Mouse (Mus musculus) limb, embryonic 14.5 days (tissue): ENCODE data around the gene Acoxl. TPM values are rescaled to one million over a fixed set of nuclear protein-coding genes. Genes with fewer than 3 reads are reported as not detected.

Experiments
- ATAC-seq: fragments of 200-750 bp; cut with Nextera tagmentation; 2 replicates; pipeline ENCODE4 v1.8.0; 2017; ENCODE audit warnings: low read depth, moderate number of reproducible peaks, moderate TSS enrichment; ENCODE audit not compliant: low FRiP score
- DNase-seq: peaks from one replicate; pipeline ENCODE4 v3.0.0-alpha.2; 2015; ENCODE audit warnings: low spot score
- H3K27ac ChIP-seq: fragments of 300-500 bp; sonication (generic); replicated peaks from 2 replicates; pipeline ENCODE4 v1.5.1; 2014; ENCODE audit warnings: low read depth, mild to moderate bottlenecking, low read length, moderate library complexity, mixed read lengths
- H3K27me3 ChIP-seq: fragments of 300-500 bp; sonication (generic); 2 replicates; pipeline ENCODE4 v1.6.1; 2014; ENCODE audit warnings: low read length, mixed read lengths; ENCODE audit not compliant: control insufficient read depth, insufficient read depth
- H3K36me3 ChIP-seq: fragments of 300-500 bp; sonication (generic); 2 replicates; pipeline ENCODE4 v1.6.1; 2014; ENCODE audit warnings: mild to moderate bottlenecking, low read length, moderate library complexity, mixed read lengths; ENCODE audit not compliant: control insufficient read depth, insufficient read depth
- H3K4me1 ChIP-seq: fragments of 300-500 bp; sonication (generic); 2 replicates; pipeline ENCODE4 v1.6.1; 2014; ENCODE audit warnings: antibody characterized with exemption, low read length, mixed read lengths; ENCODE audit not compliant: control insufficient read depth, insufficient read depth
- H3K4me2 ChIP-seq: fragments of 300-500 bp; sonication (generic); replicated peaks from 2 replicates; pipeline ENCODE4 v1.6.1; 2014; ENCODE audit warnings: low read depth, mild to moderate bottlenecking, low read length, moderate library complexity; ENCODE audit not compliant: severe bottlenecking
- H3K4me3 ChIP-seq: fragments of 300-500 bp; sonication (generic); replicated peaks from 2 replicates; pipeline ENCODE4 v1.5.1; 2014; ENCODE audit warnings: low read length
- H3K9ac ChIP-seq: fragments of 300-500 bp; sonication (generic); 2 replicates; pipeline ENCODE4 v1.6.1; 2014; ENCODE audit warnings: mild to moderate bottlenecking, low read depth, low read length, moderate library complexity; ENCODE audit not compliant: severe bottlenecking
- H3K9me3 ChIP-seq: fragments of 300-500 bp; sonication (generic); 2 replicates; pipeline ENCODE4 v1.6.1; 2016; ENCODE audit warnings: low read length; ENCODE audit not compliant: control insufficient read depth
- POLR2A ChIP-seq: fragments of 200-500 bp; IDR thresholded peaks from 2 replicates; pipeline ENCODE4 v1.8.0; 2012; ENCODE audit warnings: inconsistent platforms, mild to moderate bottlenecking, moderate library complexity, borderline replicate concordance; ENCODE audit not compliant: insufficient read depth, insufficient read length; ENCODE audit errors: extremely low read depth
- WGBS: fragments of 180-500 bp; shearing (Covaris S2); extraction: QIAGEN DNeasy Blood & Tissue Kit; methylation state at CpG from one replicate; pipeline ENCODE4 v1.1.7; 2014; 5-methylcytosine and 5-hydroxymethylcytosine counted together
- polyA plus RNA-seq, 2 experiments: library from polyadenylated mRNA; depleted of rRNA in 1 of 2; stranded (reverse) in 1 of 2; unstranded in 1 of 2; fragments of >200 nt; fragmentation: Nextera tagmentation in 1 of 2; extraction: Ambion mirVana in 1 of 2; gene quantifications; 2 replicates each; pipeline versions ENCODE4 v1.2.1 to v1.2.3; 2012 to 2014

Gene Acoxl
- polyA plus RNA-seq, 2 experiments: 0.13 TPM; not detected in 1

DNA sequence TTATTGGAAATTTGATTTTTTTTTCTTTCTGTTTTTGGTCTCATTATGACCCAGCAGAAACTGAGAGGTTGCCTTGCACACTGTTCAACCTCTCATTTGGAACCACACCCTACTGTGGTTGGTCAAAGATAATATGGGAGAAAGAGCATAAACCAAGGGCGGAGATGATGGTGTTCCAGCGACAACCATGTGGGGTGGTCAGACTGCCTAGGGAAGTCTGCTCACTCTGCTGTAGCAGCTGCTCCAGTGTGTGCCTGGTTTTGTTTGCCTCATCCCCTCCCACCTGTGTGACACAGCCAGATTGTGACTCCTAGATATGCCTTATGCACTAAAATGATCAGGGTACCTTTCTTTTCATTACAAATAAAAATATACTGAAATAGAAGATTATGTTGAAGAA is 130.3 kb downstream of the Acoxl start:
- TF ChIP-seq POLR2A: no peak
- no peak overlapping the region for H3K4me2 ChIP-seq
- H3K9ac ChIP-seq: no peak overlapping the region
- DNase-seq (no peak), ATAC-seq (no peak)
- H3K4me3 ChIP-seq: no peak overlapping the region
- H3K27me3 ChIP-seq: no peaks in the 10 kb centered on the region
- no peaks in the 10 kb centered on the region for H3K9me3 ChIP-seq
- no peaks in the 10 kb centered on the region for H3K36me3 ChIP-seq
- no peak overlapping the region for H3K27ac ChIP-seq
- no peaks in the 10 kb centered on the region for H3K4me1 ChIP-seq
- 93% methylated on average over 2 of the region's 2 CpGs for WGBS

DNA sequence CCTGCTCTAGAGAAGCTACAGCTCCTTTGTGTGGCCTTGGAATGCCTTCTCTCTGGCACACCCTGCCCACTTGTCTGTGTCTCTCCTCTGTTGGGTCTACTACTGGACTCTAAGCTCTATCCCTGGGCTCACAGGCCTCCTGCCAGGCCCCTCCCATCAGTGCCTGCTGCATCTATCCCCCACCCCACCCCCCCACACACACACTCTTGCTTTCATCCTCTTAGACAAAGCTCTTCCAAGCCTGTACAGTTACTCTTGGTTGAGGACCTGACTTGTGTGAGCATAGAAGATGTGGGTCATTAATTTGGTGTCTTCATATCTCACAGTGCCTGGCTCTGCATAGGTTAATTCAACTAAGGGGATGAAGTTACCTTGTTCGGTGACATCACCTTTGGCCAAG is 137.6 kb downstream of the Acoxl start:
- H3K9me3 ChIP-seq: no peaks in the 10 kb centered on the region
- H3K4me1 ChIP-seq: peaks cover 8% of the 10 kb centered on the region; the same call in 1 of the 2 replicates
- 78% methylated on average over 1 of the region's 1 CpGs for WGBS
- H3K27ac ChIP-seq: no peak overlapping the region
- DNase-seq: no peak
- H3K27me3 ChIP-seq: no peaks in the 10 kb centered on the region; the same call in 1 of the 2 replicates
- TF ChIP-seq POLR2A: no peak
- no peak overlapping the region for H3K4me2 ChIP-seq
- no peak overlapping the region for H3K4me3 ChIP-seq
- no peaks in the 10 kb centered on the region for H3K36me3 ChIP-seq
- no peak overlapping the region for H3K9ac ChIP-seq
- no peak for ATAC-seq

DNA sequence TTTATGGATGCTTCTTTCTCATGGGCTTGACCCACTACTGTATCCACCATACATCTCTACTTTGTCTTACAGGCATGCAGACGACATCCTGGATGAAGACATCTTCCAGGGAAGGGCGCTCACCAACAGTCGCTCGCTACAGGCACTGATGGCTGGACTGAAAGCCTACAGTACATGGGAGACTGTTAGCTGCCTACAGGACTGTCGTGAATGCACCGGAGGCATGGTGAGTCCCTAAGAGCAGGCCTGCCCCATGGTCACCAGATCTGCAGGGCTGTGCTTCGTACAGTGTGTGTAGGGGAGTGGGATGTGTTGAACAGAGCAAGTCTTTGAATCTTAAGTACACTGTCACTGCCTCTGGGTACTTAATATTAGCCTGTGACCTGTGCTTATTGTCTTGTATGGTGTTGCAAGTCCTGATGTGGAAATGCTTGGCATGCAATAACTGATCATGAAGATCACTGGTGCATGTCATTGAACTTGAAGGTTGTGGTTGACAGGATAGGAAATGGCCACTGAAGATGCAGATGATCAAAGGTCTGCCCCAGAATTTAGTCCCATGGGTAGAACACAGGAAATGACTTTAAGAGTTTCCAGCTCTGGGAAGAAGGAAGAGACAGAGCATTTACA is 140.0 kb downstream of the Acoxl start:
- no peak overlapping the region for H3K27ac ChIP-seq
- no peaks in the 10 kb centered on the region for H3K36me3 ChIP-seq
- H3K4me1 ChIP-seq: peaks cover 8% of the 10 kb centered on the region; the same call in 1 of the 2 replicates
- H3K9ac ChIP-seq: no peak overlapping the region
- no peaks in the 10 kb centered on the region for H3K9me3 ChIP-seq
- DNase-seq (no peak), ATAC-seq (no peak)
- no peaks in the 10 kb centered on the region; the same call in 1 of the 2 replicates for H3K27me3 ChIP-seq
- 88% methylated on average over 7 of the region's 7 CpGs for WGBS
- no peak overlapping the region for H3K4me2 ChIP-seq
- H3K4me3 ChIP-seq: no peak overlapping the region
- TF ChIP-seq POLR2A: no peak

DNA sequence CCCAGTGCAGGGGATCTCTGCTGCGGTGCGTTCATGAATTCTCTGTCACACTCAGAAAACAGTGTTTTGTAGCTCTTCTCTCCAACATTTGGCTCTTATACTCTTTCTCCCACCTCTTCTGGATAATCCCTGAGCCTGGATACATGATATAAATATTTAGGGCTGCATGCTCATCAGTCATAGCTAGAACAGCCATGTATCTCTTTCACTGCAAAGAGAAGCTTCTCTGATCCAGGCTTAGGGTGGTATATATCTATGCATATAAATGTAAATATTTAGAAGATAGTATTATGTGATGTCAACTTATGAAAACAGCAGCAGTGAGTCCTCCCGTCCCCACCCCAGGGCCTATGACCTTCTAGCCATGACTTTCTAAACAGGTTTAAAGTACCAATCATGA is 143.9 kb downstream of the Acoxl start:
- Histone ChIP-seq H3K27ac (no peak overlapping the region), H3K27me3 (no peaks in the 10 kb centered on the region; the same call in 1 of the 2 replicates), H3K36me3 (no peaks in the 10 kb centered on the region), H3K9ac (no peak overlapping the region), H3K4me3 (no peak overlapping the region), H3K4me2 (no peak overlapping the region), H3K4me1 (no peaks in the 10 kb centered on the region; the same call in 1 of the 2 replicates), H3K9me3 (no peaks in the 10 kb centered on the region)
- ATAC-seq (no peak), DNase-seq (no peak)
- 94% methylated on average over 3 of the region's 3 CpGs for WGBS
- no peak for TF ChIP-seq POLR2A

DNA sequence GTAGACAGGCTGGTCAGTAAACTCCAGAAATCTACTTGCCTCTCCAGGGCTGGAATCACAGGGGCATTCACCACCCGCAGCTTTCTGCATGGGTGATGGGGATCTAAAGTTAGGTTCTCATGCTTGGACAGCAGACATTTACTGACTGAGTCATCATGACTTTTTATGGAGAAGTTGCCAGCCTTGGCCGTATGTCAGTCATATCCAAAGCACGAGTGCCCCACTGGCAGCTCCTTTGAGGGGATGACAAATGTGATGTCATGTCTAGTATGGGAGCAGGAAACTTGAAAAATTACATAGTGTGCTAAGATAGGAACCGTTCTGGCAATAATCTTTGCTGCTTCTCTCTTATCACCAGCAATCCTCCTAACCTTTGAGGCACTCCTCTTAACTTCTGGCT is 144.6 kb downstream of the Acoxl start:
- DNase-seq (no peak), ATAC-seq (no peak)
- no peaks in the 10 kb centered on the region for H3K9me3 ChIP-seq
- TF ChIP-seq POLR2A: no peak
- no peak overlapping the region for H3K9ac ChIP-seq
- no peaks in the 10 kb centered on the region; the same call in 1 of the 2 replicates for H3K4me1 ChIP-seq
- no peaks in the 10 kb centered on the region; the same call in 1 of the 2 replicates for H3K27me3 ChIP-seq
- no peak overlapping the region for H3K4me3 ChIP-seq
- 90% methylated on average over 4 of the region's 4 CpGs for WGBS
- H3K27ac ChIP-seq: no peak overlapping the region
- H3K4me2 ChIP-seq: no peak overlapping the region
- H3K36me3 ChIP-seq: no peaks in the 10 kb centered on the region
